Mouse (Mus musculus): ENCODE data around the gene Memo1.

GRCm38 (mm10) chr17:74270205-74270604 is 25.1 kb downstream of the Memo1 start:
- TF ChIP-seq CTCF (IDR thresholded peaks at IDR 0.05; ENCODE audit: low read depth, low read length) (no peak), GATA1 (IDR thresholded peaks at IDR 0.05; ENCODE audit: borderline replicate concordance, low read length) (no peak), GATA2 (IDR thresholded peaks at IDR 0.05; ENCODE audit: borderline replicate concordance, low read depth, low read length) (no peak), TAL1 (conservative IDR thresholded peaks at IDR 0.05; ENCODE audit: low read depth, low read length) (no peak), POLR2AphosphoS5 (IDR thresholded peaks at IDR 0.05; ENCODE audit: insufficient replicate concordance, low read depth, low read length) (no peak)

Data from G1E (cell line).